Mouse (Mus musculus): ENCODE data around the gene Trmt1.
A peak's percentile ranks its signal among the peaks of the same experiment; 100 is the strongest.

DNA sequence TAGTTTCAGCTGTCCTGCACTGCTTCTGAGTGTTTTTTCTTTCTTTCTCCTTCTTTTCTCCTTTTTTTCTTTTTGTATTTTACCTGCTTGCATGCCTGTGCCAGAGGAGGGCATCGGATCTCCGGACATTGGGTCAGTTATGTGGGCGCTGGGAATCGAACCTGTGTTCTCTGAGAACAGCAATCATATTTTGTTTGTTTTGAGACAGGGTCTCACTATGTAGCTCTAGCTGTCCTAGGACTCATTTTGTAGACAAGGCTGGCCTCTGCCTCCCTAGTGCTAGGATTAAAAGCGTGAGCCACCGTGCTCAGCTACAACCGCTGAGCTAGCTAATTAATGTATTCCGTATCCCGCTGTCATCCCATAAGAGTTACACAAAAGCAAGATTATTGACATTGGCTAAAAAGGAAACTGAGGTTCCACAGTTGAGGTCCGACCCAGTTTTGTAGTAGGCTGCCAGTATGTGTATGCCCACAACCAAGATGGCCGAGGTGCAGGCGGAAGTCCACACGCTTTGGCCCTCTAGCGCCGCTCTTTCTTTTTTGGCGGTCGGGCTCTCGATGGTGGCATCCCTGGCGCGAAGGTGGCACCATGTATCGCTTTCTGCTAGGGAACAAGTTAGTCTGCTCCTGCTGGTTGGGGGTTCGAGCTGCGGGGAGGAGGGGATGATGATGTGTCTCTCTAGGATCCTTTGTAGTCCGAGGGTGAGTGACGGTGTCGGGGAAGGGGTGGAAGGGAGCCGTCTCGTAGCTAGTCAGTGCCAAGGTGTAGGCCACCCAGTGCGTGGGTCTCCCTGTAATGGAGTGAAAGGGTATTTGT, 21.3 kb upstream of the Trmt1 start:
- TF ChIP-seq CTCF (IDR thresholded peaks at IDR 0.05; ENCODE audit: extremely low read depth, insufficient read depth, low read length) = no peak; the same call in 1 of the 2 replicates
- TF ChIP-seq POLR2A (IDR thresholded peaks at IDR 0.05; ENCODE audit: extremely low read depth, insufficient read depth, low read length) = peak; percentile 61
